Mouse (Mus musculus): ENCODE measurements around the gene Msh4. TPM values are rescaled to one million over a fixed set of nuclear protein-coding genes. Genes with fewer than 3 reads are reported as not detected.
"Not testable (repeated sequence)": the region's sequence is repeated elsewhere in the genome, so short reads cannot be mapped to it uniquely, and the experiment has no call there.

The Msh4 gene
- polyA plus RNA-seq, 1 experiment from 2014 or later: 0.15 TPM

DNA sequence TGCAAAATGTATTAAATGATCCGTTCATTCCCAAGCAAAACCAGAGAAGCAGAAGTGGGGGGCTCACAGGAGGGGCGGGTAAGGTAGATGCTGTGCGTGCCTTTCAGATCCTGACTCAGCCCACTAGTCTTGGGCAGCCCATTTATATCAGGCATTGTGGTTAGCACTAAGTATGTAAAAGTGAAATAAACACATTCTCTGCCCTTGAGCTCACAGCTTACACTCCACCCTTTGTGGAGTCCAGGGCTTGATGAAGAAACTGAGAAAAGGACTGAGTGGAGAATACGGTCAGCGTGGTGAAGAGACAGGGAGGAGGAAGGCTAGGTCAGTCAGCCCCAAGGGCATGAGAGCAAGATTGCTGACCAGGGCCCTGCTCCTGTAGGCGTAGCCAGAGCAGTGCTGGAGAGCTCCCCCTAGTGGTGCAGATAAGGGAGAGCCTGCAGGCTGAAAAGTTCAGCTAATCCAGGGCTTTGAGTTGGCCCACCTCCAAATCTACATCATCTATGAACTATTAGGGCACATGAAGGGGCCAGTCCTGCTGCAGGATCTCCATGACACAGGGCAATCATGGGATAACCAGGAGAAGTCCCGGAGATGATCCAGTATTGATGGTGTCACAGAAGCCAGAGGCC is 70.4 kb downstream of the Msh4 start:
- Histone ChIP-seq H3K27me3 (replicated peaks; ENCODE audit: low read depth, poor library complexity, severe bottlenecking) (peaks cover 8% of the 10 kb centered on the region), H3K27ac (replicated peaks) (0 out of 2 replicates have a peak overlapping the region, but pooled peaks have one; percentile 1), H3K9me3 (no peaks in the 10 kb centered on the region), H3K4me3 (no peak overlapping the region), H3K36me3 (replicated peaks) (no peaks in the 10 kb centered on the region), H3K4me1 (peaks cover 4% of the 10 kb centered on the region; the same call in 1 of the 2 replicates)
- 53% methylated on average over 7 of the region's 7 CpGs for WGBS
- peak; percentile 71 for DNase-seq (ENCODE audit: low spot score)

- H3K36me3 ChIP-seq (replicated peaks): no peaks in the 10 kb centered on the region
- no peak overlapping the region for H3K4me3 ChIP-seq
- no peak for DNase-seq (ENCODE audit: low spot score)
- H3K27ac ChIP-seq (replicated peaks): no peak overlapping the region
- peaks cover 4% of the 10 kb centered on the region; the same call in 1 of the 2 replicates for H3K4me1 ChIP-seq
- no peaks in the 10 kb centered on the region for H3K9me3 ChIP-seq
- WGBS: 89% methylated on average over 4 of the region's 4 CpGs
- peaks cover 8% of the 10 kb centered on the region for H3K27me3 ChIP-seq (replicated peaks; ENCODE audit: low read depth, poor library complexity, severe bottlenecking)
These were observed 71.9 kb downstream of the Msh4 start for GRCm38 (mm10) chr3:153834071-153834470.

GRCm38 (mm10) chr3:153832654-153832945 is 73.3 kb downstream of the Msh4 start:
- no peak overlapping the region for H3K4me3 ChIP-seq
- H3K9me3 ChIP-seq: no peaks in the 10 kb centered on the region
- H3K27ac ChIP-seq (replicated peaks): peak overlapping the region; percentile 59; the same call in 1 of the 2 replicates
- WGBS: 41% methylated on average over 6 of the region's 6 CpGs
- no peak for DNase-seq (ENCODE audit: low spot score)
- H3K4me1 ChIP-seq: peaks cover 3% of the 10 kb centered on the region; the same call in 1 of the 2 replicates
- H3K27me3 ChIP-seq (replicated peaks; ENCODE audit: low read depth, poor library complexity, severe bottlenecking): peaks cover 8% of the 10 kb centered on the region
- no peaks in the 10 kb centered on the region for H3K36me3 ChIP-seq (replicated peaks)

DNA sequence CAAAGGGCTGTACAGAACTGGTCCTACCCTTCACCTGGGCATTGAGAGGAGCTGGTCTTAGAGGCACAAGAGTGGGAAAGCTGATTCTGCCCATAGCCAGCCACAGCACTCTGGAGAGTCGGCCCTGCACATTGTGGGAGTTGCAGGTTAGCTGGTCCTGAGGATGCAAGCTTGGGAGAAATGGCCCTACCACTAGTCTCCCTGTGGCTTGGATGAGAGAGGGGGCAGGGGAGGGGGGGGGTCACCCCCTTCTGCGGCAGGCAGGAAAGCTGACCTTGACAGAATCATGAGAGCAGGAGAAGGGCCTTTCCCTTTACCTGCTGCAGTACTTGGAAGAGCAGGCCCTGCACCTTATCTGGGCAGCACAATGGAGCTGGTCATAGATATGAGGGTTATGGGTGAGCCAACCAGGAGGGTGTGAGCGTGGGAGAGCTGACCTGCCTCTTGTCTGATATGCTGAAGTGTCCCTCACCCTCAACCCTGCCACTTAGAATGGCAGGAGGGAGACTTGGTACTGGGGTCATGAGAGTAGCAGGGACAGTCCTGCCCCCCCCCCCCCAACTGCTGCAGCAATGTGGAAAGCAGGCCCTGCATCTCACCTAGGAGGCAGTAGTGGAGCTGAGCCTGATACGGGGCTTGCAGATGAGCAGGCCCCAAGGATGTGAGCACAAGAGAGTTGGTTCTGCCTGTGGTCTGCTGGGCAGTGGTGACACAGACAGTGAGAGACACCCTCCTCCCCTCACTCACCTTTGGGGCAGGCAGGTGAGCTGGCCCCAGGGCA is 73.9 kb downstream of the Msh4 start:
- peak overlapping the region; percentile 59; the same call in 1 of the 2 replicates for H3K27ac ChIP-seq (replicated peaks)

GRCm38 (mm10) chr3:153831014-153831872 is 74.7 kb downstream of the Msh4 start:
- Histone ChIP-seq H3K36me3 (replicated peaks) (no peaks in the 10 kb centered on the region), H3K4me1 (peaks cover 6% of the 10 kb centered on the region), H3K27ac (replicated peaks) (peak overlapping the region; percentile 4), H3K27me3 (replicated peaks; ENCODE audit: low read depth, poor library complexity, severe bottlenecking) (peaks cover 8% of the 10 kb centered on the region), H3K9me3 (no peaks in the 10 kb centered on the region), H3K4me3 (no peak overlapping the region)
- peak; percentile 53 for DNase-seq (ENCODE audit: low spot score)
- 71% methylated on average over 11 of the region's 11 CpGs for WGBS

More for the DNA sequence above, 73.9 kb downstream of the Msh4 start:
- no peak for DNase-seq (ENCODE audit: low spot score)
- no peak overlapping the region for H3K4me3 ChIP-seq
- no peaks in the 10 kb centered on the region for H3K9me3 ChIP-seq
- no peaks in the 10 kb centered on the region for H3K36me3 ChIP-seq (replicated peaks)
- WGBS: 72% methylated on average over 4 of the region's 4 CpGs
- H3K4me1 ChIP-seq: no peaks in the 10 kb centered on the region
- peaks cover 8% of the 10 kb centered on the region for H3K27me3 ChIP-seq (replicated peaks; ENCODE audit: low read depth, poor library complexity, severe bottlenecking)

GRCm38 (mm10) chr3:153829788-153830187 is 76.2 kb downstream of the Msh4 start:
- H3K4me3 ChIP-seq; H3K4me1 ChIP-seq; H3K27me3 ChIP-seq (replicated peaks; ENCODE audit: low read depth, poor library complexity, severe bottlenecking); DNase-seq (ENCODE audit: low spot score); H3K27ac ChIP-seq (replicated peaks); H3K9me3 ChIP-seq; H3K36me3 ChIP-seq (replicated peaks): not testable (repeated sequence)
- WGBS: 94% methylated on average over 3 of the region's 3 CpGs

DNA sequence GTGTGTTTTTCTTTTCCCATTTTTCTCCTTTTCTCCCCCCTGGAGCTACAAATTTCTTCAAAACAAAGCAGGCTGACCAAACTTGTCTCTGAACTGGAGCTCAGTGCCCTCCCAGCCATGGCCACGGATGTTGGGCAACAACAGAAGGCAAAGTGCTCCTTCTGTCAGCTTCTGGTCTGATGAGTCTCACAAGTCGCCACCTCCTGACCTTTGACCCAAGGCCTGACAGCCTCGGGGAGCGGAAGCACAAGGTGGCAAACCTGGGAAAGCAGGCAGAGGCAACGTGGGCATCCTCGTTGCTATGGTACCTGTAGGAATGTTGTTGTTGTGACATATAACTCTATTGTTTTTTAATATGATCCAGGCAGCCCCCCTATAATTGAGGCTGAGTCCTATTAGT is 79.3 kb downstream of the Msh4 start:
- Histone ChIP-seq H3K9me3 (no peaks in the 10 kb centered on the region), H3K27me3 (replicated peaks; ENCODE audit: low read depth, poor library complexity, severe bottlenecking) (no peaks in the 10 kb centered on the region), H3K4me1 (peaks cover 6% of the 10 kb centered on the region), H3K4me3 (no peak overlapping the region), H3K27ac (replicated peaks) (no peak overlapping the region), H3K36me3 (replicated peaks) (no peaks in the 10 kb centered on the region)
- DNase-seq (ENCODE audit: low spot score): no peak
- 21% methylated on average over 6 of the region's 6 CpGs for WGBS

DNA sequence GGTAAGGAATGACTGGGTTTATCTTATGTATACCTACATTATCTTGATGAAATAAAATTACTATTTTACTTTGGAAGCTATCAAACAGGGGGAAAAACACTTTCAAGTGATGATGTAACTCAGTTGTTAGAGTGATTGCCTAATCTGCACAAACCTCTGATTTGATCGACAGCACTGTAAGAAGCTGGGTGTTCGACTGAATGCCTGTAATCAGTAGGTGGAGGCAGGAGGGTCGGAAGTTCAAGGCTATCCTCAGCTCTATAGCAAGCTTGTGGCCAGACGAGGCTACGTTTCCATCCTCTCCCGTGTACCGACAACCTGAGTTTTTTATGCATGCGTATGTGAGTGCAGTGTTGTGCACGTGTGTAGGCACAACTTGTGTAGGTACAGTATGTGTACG is 80.7 kb downstream of the Msh4 start:
- DNase-seq (ENCODE audit: low spot score): no peak
- Histone ChIP-seq H3K4me3 (no peak overlapping the region), H3K36me3 (replicated peaks) (no peaks in the 10 kb centered on the region), H3K9me3 (no peaks in the 10 kb centered on the region), H3K4me1 (peaks cover 6% of the 10 kb centered on the region), H3K27me3 (replicated peaks; ENCODE audit: low read depth, poor library complexity, severe bottlenecking) (no peaks in the 10 kb centered on the region), H3K27ac (replicated peaks) (no peak overlapping the region)
- 93% methylated on average over 10 of the region's 10 CpGs for WGBS

- Histone ChIP-seq H3K27ac (replicated peaks) (no peak overlapping the region), H3K9me3 (no peaks in the 10 kb centered on the region), H3K4me1 (peaks cover 6% of the 10 kb centered on the region), H3K36me3 (replicated peaks) (no peaks in the 10 kb centered on the region), H3K27me3 (replicated peaks; ENCODE audit: low read depth, poor library complexity, severe bottlenecking) (no peaks in the 10 kb centered on the region), H3K4me3 (no peak overlapping the region)
- no peak for DNase-seq (ENCODE audit: low spot score)
- 77% methylated on average over 11 of the region's 11 CpGs for WGBS
These were observed 82.0 kb downstream of the Msh4 start for GRCm38 (mm10) chr3:153823671-153824515.

GRCm38 (mm10) chr3:153819438-153819837 is 86.5 kb downstream of the Msh4 start:
- WGBS: 86% methylated on average over 9 of the region's 9 CpGs
- peaks cover 8% of the 10 kb centered on the region for H3K4me1 ChIP-seq
- no peak overlapping the region for H3K27ac ChIP-seq (replicated peaks)
- H3K4me3 ChIP-seq: no peak overlapping the region
- DNase-seq (ENCODE audit: low spot score): no peak
- no peaks in the 10 kb centered on the region for H3K36me3 ChIP-seq (replicated peaks)
- H3K27me3 ChIP-seq (replicated peaks; ENCODE audit: low read depth, poor library complexity, severe bottlenecking): no peaks in the 10 kb centered on the region
- H3K9me3 ChIP-seq: no peaks in the 10 kb centered on the region

DNA sequence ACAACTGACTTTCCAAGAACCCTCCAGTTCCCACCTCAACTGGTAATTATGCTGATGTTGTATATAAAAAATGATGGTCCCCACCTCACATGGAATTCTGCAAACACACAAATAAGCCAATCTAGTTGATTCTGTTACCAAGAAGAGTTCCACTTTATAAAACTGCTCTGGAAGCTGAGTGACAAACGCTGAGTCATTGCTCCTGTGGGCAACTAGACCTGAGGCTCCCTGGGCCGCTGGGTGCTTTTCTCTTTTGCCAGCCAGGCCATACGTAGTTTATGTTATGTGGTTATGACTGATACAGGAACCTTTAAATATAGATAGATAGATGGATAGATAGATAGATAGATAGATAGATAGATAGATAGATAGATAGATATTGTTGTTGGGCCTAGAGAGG is 87.2 kb downstream of the Msh4 start:
- Histone ChIP-seq H3K27me3 (replicated peaks; ENCODE audit: low read depth, poor library complexity, severe bottlenecking) (no peaks in the 10 kb centered on the region), H3K4me3 (no peak overlapping the region), H3K27ac (replicated peaks) (no peak overlapping the region), H3K9me3 (no peaks in the 10 kb centered on the region), H3K36me3 (replicated peaks) (no peaks in the 10 kb centered on the region), H3K4me1 (peaks cover 8% of the 10 kb centered on the region)
- 98% methylated on average over 3 of the region's 3 CpGs for WGBS
- no peak for DNase-seq (ENCODE audit: low spot score)

DNA sequence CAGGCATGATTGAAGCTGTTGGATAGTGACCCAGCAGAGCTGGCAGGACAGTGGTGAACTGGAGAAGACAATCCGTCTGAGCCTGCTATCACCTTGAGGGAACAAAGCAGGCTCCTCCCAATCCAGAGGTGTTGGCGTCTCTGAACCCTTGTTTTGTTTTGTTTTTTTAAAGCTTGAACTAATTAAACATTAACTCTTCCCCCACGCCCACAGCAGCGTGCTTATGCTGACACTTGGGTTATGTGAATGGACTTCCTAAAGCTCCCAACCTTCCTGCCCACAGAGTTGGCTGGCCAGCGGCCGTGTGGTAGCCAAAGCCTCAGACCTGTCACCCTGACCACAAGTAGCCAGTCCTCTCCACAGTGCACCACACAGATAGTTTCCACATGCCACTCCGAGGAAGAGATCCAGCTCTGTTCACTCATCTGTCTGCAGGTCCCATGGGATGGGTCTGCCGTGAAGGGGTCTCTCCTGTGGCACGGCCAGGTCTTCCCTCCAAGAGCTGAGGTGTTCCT is 88.5 kb downstream of the Msh4 start:
- Histone ChIP-seq H3K27me3 (replicated peaks; ENCODE audit: low read depth, poor library complexity, severe bottlenecking) (no peaks in the 10 kb centered on the region), H3K36me3 (replicated peaks) (no peaks in the 10 kb centered on the region), H3K4me3 (no peak overlapping the region), H3K27ac (replicated peaks) (peak overlapping the region; percentile 49; the same call in 1 of the 2 replicates), H3K9me3 (no peaks in the 10 kb centered on the region), H3K4me1 (peaks cover 8% of the 10 kb centered on the region)
- DNase-seq (ENCODE audit: low spot score): no peak
- WGBS: 88% methylated on average over 9 of the region's 9 CpGs
